Mouse (Mus musculus): ENCODE data around the gene Cdhr3.

GRCm38 (mm10) chr12:33030589-33030988, 62.1 kb downstream of the Cdhr3 start:
- TF ChIP-seq CTCF (conservative IDR thresholded peaks at IDR 0.05; ENCODE audit: low read length) (no peak), NANOG (IDR thresholded peaks at IDR 0.05; ENCODE audit: borderline replicate concordance, low read length) (no peak)
